ENCODE assay signal across 1 mouse cellular context in the genomic region with DNA sequence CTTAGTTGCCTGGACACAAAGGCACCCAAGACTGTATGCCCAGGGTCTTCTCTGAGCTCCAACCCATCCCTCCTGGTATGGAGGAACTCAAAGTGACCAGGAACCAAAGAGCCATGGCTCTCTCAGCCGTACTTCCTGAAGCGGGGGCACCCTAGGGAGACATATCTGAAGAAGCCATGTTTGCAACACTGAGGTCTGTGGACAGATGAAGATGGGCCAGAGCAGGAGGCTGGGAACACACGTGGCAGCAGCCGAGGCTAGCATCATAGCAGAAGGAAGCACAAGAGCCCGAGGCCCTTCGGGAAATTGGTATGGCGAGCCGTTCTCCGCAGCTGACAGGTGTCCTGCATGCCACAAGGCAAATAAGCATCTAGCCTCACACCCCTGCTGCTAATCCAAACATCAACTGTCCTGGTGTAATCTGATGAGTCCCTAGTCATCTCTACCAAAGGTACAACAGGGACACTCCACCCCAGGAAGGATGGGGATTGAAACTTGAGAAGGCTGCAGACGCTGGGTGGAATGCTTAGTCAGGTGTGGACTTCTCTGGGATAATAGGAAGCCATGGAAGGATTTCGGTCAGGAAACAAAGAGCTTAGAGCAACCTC.
TF ChIP-seq lines count a peak whose summit lies in the region.

No protein-coding gene starts in this region.

TF ChIP-seq in myocyte, 11 proteins besides CTCF, POLR2A, EP300 and RAD21 (continued from another document):
- TF ChIP-seq MYOG (IDR thresholded peaks at IDR 0.05; ENCODE audit: control insufficient read depth in 1 of 3, insufficient read depth in 1 of 3, insufficient read length in 2 of 3, low read depth in 2 of 3) = peak; percentile 24 to 72 (median 54)
TF ChIP-seq in myocyte: peak in this region for 2.
